Mouse (Mus musculus): ENCODE results near the gene Gabra4. TPM values are rescaled to one million over a fixed set of nuclear protein-coding genes. Genes with fewer than 3 reads are reported as not detected.

The Gabra4 gene
- polyA plus RNA-seq, 1 experiment from 2014 or later = not detected

DNA sequence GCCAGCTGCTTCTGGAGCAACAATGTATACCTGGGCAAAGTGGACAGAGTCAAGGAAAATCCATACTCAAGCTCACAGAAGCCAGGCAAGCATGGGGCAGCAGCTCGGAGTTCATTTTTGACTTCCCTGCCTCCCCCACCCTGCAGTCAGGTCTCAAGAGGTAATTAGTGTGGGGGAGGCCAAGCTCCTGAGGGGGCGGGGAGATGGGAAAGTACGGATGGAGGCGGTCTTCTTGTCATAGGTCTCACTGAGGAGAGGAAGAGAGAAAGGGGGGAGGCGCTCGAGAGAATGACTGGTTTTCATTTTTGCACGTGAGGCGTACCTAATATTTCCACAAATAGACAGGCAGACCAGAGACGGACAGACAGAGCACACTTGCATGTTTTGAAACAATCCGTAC is 1.3 kb downstream of the Gabra4 start:
- Histone ChIP-seq H3K4me1 (ENCODE audit: insufficient read depth) (peaks cover 8% of the 10 kb centered on the region), H3K4me2 (ENCODE audit: low read depth, low read length) (no peak overlapping the region), H3K36me3 (replicated peaks; ENCODE audit: insufficient read depth, low read length) (no peaks in the 10 kb centered on the region), H3K9me3 (ENCODE audit: low read length) (no peaks in the 10 kb centered on the region), H3K27ac (ENCODE audit: low read depth) (no peak overlapping the region), H3K9ac (replicated peaks) (no peak overlapping the region), H3K27me3 (ENCODE audit: insufficient read depth, low read length) (peaks cover 21% of the 10 kb centered on the region), H3K4me3 (ENCODE audit: low read depth, low read length) (no peak overlapping the region)
- DNase-seq = no peak
- TF ChIP-seq EP300 (IDR thresholded peaks at IDR 0.05; ENCODE audit: low read depth) (no peak), CTCF (IDR thresholded peaks at IDR 0.05; ENCODE audit: low read depth) (no peak)
- ATAC-seq = no peak
- WGBS (ENCODE audit: insufficient replicate concordance) = 9% methylated on average over 10 of the region's 10 CpGs

DNA sequence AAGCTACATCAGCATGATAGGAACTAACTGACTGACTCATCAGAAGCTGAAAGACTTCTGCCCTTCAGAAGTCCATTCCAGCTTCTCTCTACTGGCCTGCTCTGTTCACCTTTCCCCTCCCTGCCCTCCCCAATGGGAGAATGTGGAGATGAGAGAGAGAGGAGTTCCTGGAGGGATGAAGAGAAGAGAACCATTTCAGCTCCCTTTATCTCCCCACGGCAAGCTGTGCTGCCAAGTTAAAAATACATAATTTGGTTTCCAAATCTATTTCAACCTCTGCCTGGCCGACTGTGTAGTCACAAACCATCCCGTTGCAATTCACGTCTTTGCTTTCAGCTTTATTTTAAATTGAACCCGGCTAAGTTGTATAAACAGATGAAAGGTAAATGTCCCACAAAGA is 4.1 kb downstream of the Gabra4 start:
- no peaks in the 10 kb centered on the region for H3K36me3 ChIP-seq (replicated peaks; ENCODE audit: insufficient read depth, low read length)
- no peak overlapping the region for H3K4me2 ChIP-seq (ENCODE audit: low read depth, low read length)
- no peak for DNase-seq
- WGBS (ENCODE audit: insufficient replicate concordance) = 68% methylated on average over 5 of the region's 5 CpGs
- H3K4me3 ChIP-seq (ENCODE audit: low read depth, low read length) = no peak overlapping the region
- peaks cover 21% of the 10 kb centered on the region for H3K27me3 ChIP-seq (ENCODE audit: insufficient read depth, low read length)
- H3K9ac ChIP-seq (replicated peaks) = no peak overlapping the region
- peaks cover 8% of the 10 kb centered on the region for H3K4me1 ChIP-seq (ENCODE audit: insufficient read depth)
- no peak for ATAC-seq
- no peak overlapping the region for H3K27ac ChIP-seq (ENCODE audit: low read depth)
- no peaks in the 10 kb centered on the region for H3K9me3 ChIP-seq (ENCODE audit: low read length)
- no peak for TF ChIP-seq CTCF (IDR thresholded peaks at IDR 0.05; ENCODE audit: low read depth)
- no peak for TF ChIP-seq EP300 (IDR thresholded peaks at IDR 0.05; ENCODE audit: low read depth)

DNA sequence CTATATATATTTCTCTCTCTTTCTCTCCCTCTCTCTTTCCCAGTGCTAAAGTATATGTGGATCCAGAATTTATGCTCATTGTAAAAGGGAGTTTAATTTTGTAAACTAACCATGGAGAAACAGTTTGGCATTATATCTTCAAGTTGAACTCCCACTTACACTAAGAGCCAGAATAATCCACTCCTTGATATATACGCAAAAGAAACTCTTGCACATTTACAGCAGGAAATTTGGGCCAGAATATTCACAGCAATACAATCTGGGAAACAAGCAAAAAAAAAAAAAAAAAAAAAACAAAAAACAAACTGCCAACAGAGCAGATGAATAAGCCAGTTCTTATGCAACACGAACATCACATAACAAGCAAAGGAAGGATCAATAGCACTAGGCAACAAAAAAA is 10.0 kb downstream of the Gabra4 start:
- Histone ChIP-seq H3K9me3 (ENCODE audit: low read length) (no peaks in the 10 kb centered on the region), H3K9ac (replicated peaks) (no peak overlapping the region), H3K4me3 (ENCODE audit: low read depth, low read length) (no peak overlapping the region), H3K4me1 (ENCODE audit: insufficient read depth) (no peaks in the 10 kb centered on the region), H3K27ac (ENCODE audit: low read depth) (no peak overlapping the region), H3K27me3 (ENCODE audit: insufficient read depth, low read length) (no peaks in the 10 kb centered on the region), H3K4me2 (ENCODE audit: low read depth, low read length) (no peak overlapping the region), H3K36me3 (replicated peaks; ENCODE audit: insufficient read depth, low read length) (no peaks in the 10 kb centered on the region)
- WGBS (ENCODE audit: insufficient replicate concordance) = 67% methylated on average over 2 of the region's 2 CpGs
- no peak for TF ChIP-seq EP300 (IDR thresholded peaks at IDR 0.05; ENCODE audit: low read depth)
- ATAC-seq (no peak), DNase-seq (no peak)

- no peaks in the 10 kb centered on the region for H3K4me1 ChIP-seq (ENCODE audit: insufficient read depth)
- no peaks in the 10 kb centered on the region for H3K9me3 ChIP-seq (ENCODE audit: low read length)
- no peak overlapping the region for H3K4me3 ChIP-seq (ENCODE audit: low read depth, low read length)
- H3K4me2 ChIP-seq (ENCODE audit: low read depth, low read length) = no peak overlapping the region
- no peaks in the 10 kb centered on the region for H3K36me3 ChIP-seq (replicated peaks; ENCODE audit: insufficient read depth, low read length)
- no peak for TF ChIP-seq CTCF (IDR thresholded peaks at IDR 0.05; ENCODE audit: low read depth)
- no peak for TF ChIP-seq EP300 (IDR thresholded peaks at IDR 0.05; ENCODE audit: low read depth)
- 74% methylated on average over 10 of the region's 10 CpGs for WGBS (ENCODE audit: insufficient replicate concordance)
- ATAC-seq (no peak), DNase-seq (no peak)
- no peak overlapping the region for H3K27ac ChIP-seq (ENCODE audit: low read depth)
- H3K27me3 ChIP-seq (ENCODE audit: insufficient read depth, low read length) = no peaks in the 10 kb centered on the region
- H3K9ac ChIP-seq (replicated peaks) = no peak overlapping the region
Observed at GRCm38 (mm10) chr5:71639804-71640203, 18.3 kb downstream of the Gabra4 start.

- 76% methylated on average over 3 of the region's 3 CpGs for WGBS (ENCODE audit: insufficient replicate concordance)
- no peak overlapping the region for H3K9ac ChIP-seq (replicated peaks)
- H3K36me3 ChIP-seq (replicated peaks; ENCODE audit: insufficient read depth, low read length) = no peaks in the 10 kb centered on the region
- no peak for DNase-seq
- H3K4me2 ChIP-seq (ENCODE audit: low read depth, low read length) = no peak overlapping the region
- no peak overlapping the region for H3K27ac ChIP-seq (ENCODE audit: low read depth)
- no peaks in the 10 kb centered on the region for H3K27me3 ChIP-seq (ENCODE audit: insufficient read depth, low read length)
- no peaks in the 10 kb centered on the region for H3K9me3 ChIP-seq (ENCODE audit: low read length)
- H3K4me3 ChIP-seq (ENCODE audit: low read depth, low read length) = no peak overlapping the region
- H3K4me1 ChIP-seq (ENCODE audit: insufficient read depth) = no peaks in the 10 kb centered on the region
- TF ChIP-seq EP300 (IDR thresholded peaks at IDR 0.05; ENCODE audit: low read depth) = no peak
- no peak for TF ChIP-seq CTCF (IDR thresholded peaks at IDR 0.05; ENCODE audit: low read depth)
- ATAC-seq = no peak
Observed at GRCm38 (mm10) chr5:71627820-71628219, 30.3 kb downstream of the Gabra4 start.

DNA sequence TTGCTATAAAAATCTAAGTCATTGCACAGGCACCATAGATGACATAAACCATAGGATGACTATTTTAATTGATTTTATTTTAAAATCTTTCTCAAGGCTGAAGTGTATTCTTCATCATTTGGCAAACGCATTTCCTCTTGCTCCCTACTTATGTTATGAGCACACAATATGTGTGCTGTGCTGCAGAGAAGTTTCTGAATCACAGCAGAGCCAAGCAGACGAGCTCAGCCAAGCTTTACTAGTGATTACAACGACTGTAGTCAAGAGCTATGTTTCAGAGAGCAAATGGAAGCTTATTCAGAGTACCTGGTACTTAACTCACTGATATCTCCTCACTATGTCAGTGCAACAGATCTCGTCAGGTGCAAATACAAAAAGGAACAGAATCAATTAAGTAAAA is 41.4 kb downstream of the Gabra4 start:
- TF ChIP-seq EP300 (IDR thresholded peaks at IDR 0.05; ENCODE audit: low read depth) (no peak), CTCF (IDR thresholded peaks at IDR 0.05; ENCODE audit: low read depth) (no peak)
- Histone ChIP-seq H3K9ac (replicated peaks) (no peak overlapping the region), H3K4me2 (ENCODE audit: low read depth, low read length) (no peak overlapping the region), H3K4me3 (ENCODE audit: low read depth, low read length) (no peak overlapping the region), H3K27ac (ENCODE audit: low read depth) (no peak overlapping the region), H3K9me3 (ENCODE audit: low read length) (no peaks in the 10 kb centered on the region), H3K4me1 (ENCODE audit: insufficient read depth) (no peaks in the 10 kb centered on the region), H3K36me3 (replicated peaks; ENCODE audit: insufficient read depth, low read length) (no peaks in the 10 kb centered on the region), H3K27me3 (ENCODE audit: insufficient read depth, low read length) (no peaks in the 10 kb centered on the region)
- ATAC-seq (no peak), DNase-seq (no peak)
- 56% methylated on average over 4 of the region's 4 CpGs for WGBS (ENCODE audit: insufficient replicate concordance)

DNA sequence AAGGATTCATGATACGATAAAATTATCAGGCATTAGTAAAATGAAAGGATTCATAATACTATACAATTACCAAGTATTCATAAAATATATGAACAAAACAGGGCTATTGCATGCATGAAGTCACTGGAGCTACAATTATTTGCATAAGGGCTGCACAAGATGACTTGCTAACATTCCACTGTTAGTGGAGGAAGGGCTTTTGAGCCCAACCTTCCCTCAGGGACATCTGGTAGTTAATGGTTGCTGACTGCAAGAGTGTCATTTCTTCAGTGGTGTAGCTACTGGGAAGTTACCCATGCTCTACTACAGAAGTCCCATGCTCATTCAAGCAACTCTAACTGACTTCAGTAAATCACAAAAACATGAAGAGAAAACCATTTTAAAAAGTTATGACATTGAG is 43.8 kb downstream of the Gabra4 start:
- Histone ChIP-seq H3K9me3 (ENCODE audit: low read length) (no peaks in the 10 kb centered on the region), H3K4me3 (ENCODE audit: low read depth, low read length) (no peak overlapping the region), H3K4me2 (ENCODE audit: low read depth, low read length) (no peak overlapping the region)

More for the DNA sequence above, 43.8 kb downstream of the Gabra4 start:
- Histone ChIP-seq H3K9ac (replicated peaks) (no peak overlapping the region), H3K27me3 (ENCODE audit: insufficient read depth, low read length) (no peaks in the 10 kb centered on the region), H3K4me1 (ENCODE audit: insufficient read depth) (no peaks in the 10 kb centered on the region), H3K27ac (ENCODE audit: low read depth) (no peak overlapping the region), H3K36me3 (replicated peaks; ENCODE audit: insufficient read depth, low read length) (no peaks in the 10 kb centered on the region)
- ATAC-seq (no peak), DNase-seq (no peak)
- TF ChIP-seq EP300 (IDR thresholded peaks at IDR 0.05; ENCODE audit: low read depth) (no peak), CTCF (IDR thresholded peaks at IDR 0.05; ENCODE audit: low read depth) (no peak)
- WGBS (ENCODE audit: insufficient replicate concordance) = 84% methylated on average over 1 of the region's 1 CpGs
